Mouse (Mus musculus): Measurements from ENCODE around the gene Cmtm4. TPM values are rescaled to one million over a fixed set of nuclear protein-coding genes. Genes with fewer than 3 reads are reported as not detected.

Gene Cmtm4
- polyA plus RNA-seq, 1 experiment from 2014 or later: 5.6 TPM

GRCm38 (mm10) chr8:104374269-104374668 lies 21.3 kb downstream of the Cmtm4 start:
- WGBS: 64% methylated on average over 11 of the region's 11 CpGs
- peaks cover 33% of the 10 kb centered on the region for H3K4me1 ChIP-seq (ENCODE audit: control insufficient read depth, insufficient read depth, low read length)
- no peaks in the 10 kb centered on the region for H3K9me3 ChIP-seq (ENCODE audit: control insufficient read depth, low read length)
- H3K4me3 ChIP-seq (ENCODE audit: low read length): no peak overlapping the region
- no peak overlapping the region for H3K9ac ChIP-seq (ENCODE audit: low read depth, low read length)
- H3K27me3 ChIP-seq (ENCODE audit: control insufficient read depth, insufficient read depth, low read length): no peaks in the 10 kb centered on the region
- no peak overlapping the region; the same call in 1 of the 2 replicates for H3K4me2 ChIP-seq (replicated peaks; ENCODE audit: low read depth, low read length)
- ATAC-seq (ENCODE audit: low FRiP score, low TSS enrichment): no peak
- H3K36me3 ChIP-seq (ENCODE audit: control insufficient read depth, insufficient read depth, low read length): no peaks in the 10 kb centered on the region
- peak overlapping the region; percentile 90; the same call in 1 of the 2 replicates for H3K27ac ChIP-seq (ENCODE audit: low read depth, low read length)

- Histone ChIP-seq H3K4me1 (ENCODE audit: control insufficient read depth, insufficient read depth, low read length) (peaks cover 38% of the 10 kb centered on the region), H3K4me3 (ENCODE audit: low read length) (no peak overlapping the region), H3K36me3 (ENCODE audit: control insufficient read depth, insufficient read depth, low read length) (no peaks in the 10 kb centered on the region), H3K9ac (ENCODE audit: low read depth, low read length) (no peak overlapping the region), H3K4me2 (replicated peaks; ENCODE audit: low read depth, low read length) (no peak overlapping the region), H3K27ac (ENCODE audit: low read depth, low read length) (peak overlapping the region; percentile 90; the same call in 1 of the 2 replicates), H3K9me3 (ENCODE audit: control insufficient read depth, low read length) (no peaks in the 10 kb centered on the region), H3K27me3 (ENCODE audit: control insufficient read depth, insufficient read depth, low read length) (no peaks in the 10 kb centered on the region)
- ATAC-seq (ENCODE audit: low FRiP score, low TSS enrichment): no peak
- WGBS: 73% methylated on average over 11 of the region's 11 CpGs
Observed at GRCm38 (mm10) chr8:104373779-104374178, 21.8 kb downstream of the Cmtm4 start.

DNA sequence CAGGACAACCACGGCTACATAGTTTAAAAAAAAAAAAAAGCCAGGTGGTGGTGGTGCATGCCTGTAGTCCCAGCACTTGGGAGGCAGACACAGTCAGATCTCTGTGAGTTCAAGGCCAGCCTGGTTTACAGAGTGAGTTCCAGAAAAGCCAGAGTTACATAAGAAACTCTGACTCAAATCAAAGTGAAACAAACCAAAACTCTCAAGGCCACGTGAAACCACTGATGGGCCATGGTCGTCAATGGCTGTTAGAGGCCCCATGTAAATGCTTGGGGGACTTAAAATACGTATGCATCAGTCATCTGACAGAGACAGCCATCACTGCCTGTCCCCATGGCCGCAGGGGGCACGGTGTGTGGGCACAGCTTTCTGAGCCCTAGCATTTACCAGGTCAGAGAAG lies 24.5 kb downstream of the Cmtm4 start:
- H3K4me2 ChIP-seq (replicated peaks; ENCODE audit: low read depth, low read length): no peak overlapping the region
- H3K27me3 ChIP-seq (ENCODE audit: control insufficient read depth, insufficient read depth, low read length): no peaks in the 10 kb centered on the region
- H3K9ac ChIP-seq (ENCODE audit: low read depth, low read length): no peak overlapping the region
- H3K27ac ChIP-seq (ENCODE audit: low read depth, low read length): no peak overlapping the region
- 83% methylated on average over 6 of the region's 6 CpGs for WGBS
- no peaks in the 10 kb centered on the region for H3K36me3 ChIP-seq (ENCODE audit: control insufficient read depth, insufficient read depth, low read length)
- no peak overlapping the region for H3K4me3 ChIP-seq (ENCODE audit: low read length)
- ATAC-seq (ENCODE audit: low FRiP score, low TSS enrichment): no peak
- no peaks in the 10 kb centered on the region for H3K9me3 ChIP-seq (ENCODE audit: control insufficient read depth, low read length)
- peaks cover 45% of the 10 kb centered on the region for H3K4me1 ChIP-seq (ENCODE audit: control insufficient read depth, insufficient read depth, low read length)

DNA sequence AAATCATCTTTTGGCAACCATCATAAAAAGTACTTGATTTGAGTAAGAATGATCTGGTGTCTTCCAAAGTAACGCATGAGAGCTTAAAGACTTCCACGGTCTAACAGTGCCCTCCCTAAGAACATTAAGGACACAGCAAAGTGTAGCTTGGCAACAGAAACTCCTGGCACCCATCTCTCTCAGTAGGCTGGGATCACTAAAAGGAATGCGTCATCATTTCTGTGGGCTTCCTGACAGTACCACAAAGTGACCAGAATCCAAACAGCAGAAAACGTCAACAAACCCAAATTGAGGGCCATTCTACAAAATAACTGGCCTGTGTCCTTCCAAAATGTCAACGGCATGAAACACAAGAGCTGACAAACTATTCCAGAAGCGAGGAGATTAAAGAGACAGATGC lies 25.5 kb downstream of the Cmtm4 start:
- Histone ChIP-seq H3K9me3 (ENCODE audit: control insufficient read depth, low read length) (no peaks in the 10 kb centered on the region), H3K36me3 (ENCODE audit: control insufficient read depth, insufficient read depth, low read length) (no peaks in the 10 kb centered on the region), H3K27ac (ENCODE audit: low read depth, low read length) (no peak overlapping the region), H3K9ac (ENCODE audit: low read depth, low read length) (no peak overlapping the region), H3K27me3 (ENCODE audit: control insufficient read depth, insufficient read depth, low read length) (no peaks in the 10 kb centered on the region), H3K4me3 (ENCODE audit: low read length) (no peak overlapping the region), H3K4me1 (ENCODE audit: control insufficient read depth, insufficient read depth, low read length) (peaks cover 39% of the 10 kb centered on the region), H3K4me2 (replicated peaks; ENCODE audit: low read depth, low read length) (no peak overlapping the region)
- 72% methylated on average over 6 of the region's 6 CpGs for WGBS
- no peak for ATAC-seq (ENCODE audit: low FRiP score, low TSS enrichment)

- Histone ChIP-seq H3K27me3 (ENCODE audit: control insufficient read depth, insufficient read depth, low read length) (no peaks in the 10 kb centered on the region), H3K4me3 (ENCODE audit: low read length) (no peak overlapping the region), H3K27ac (ENCODE audit: low read depth, low read length) (no peak overlapping the region), H3K9me3 (ENCODE audit: control insufficient read depth, low read length) (no peaks in the 10 kb centered on the region), H3K36me3 (ENCODE audit: control insufficient read depth, insufficient read depth, low read length) (no peaks in the 10 kb centered on the region), H3K4me2 (replicated peaks; ENCODE audit: low read depth, low read length) (no peak overlapping the region), H3K4me1 (ENCODE audit: control insufficient read depth, insufficient read depth, low read length) (peaks cover 35% of the 10 kb centered on the region), H3K9ac (ENCODE audit: low read depth, low read length) (no peak overlapping the region)
- ATAC-seq (ENCODE audit: low FRiP score, low TSS enrichment): no peak
- WGBS: 80% methylated on average over 12 of the region's 12 CpGs
Observed at GRCm38 (mm10) chr8:104369591-104369990, 26.0 kb downstream of the Cmtm4 start.

DNA sequence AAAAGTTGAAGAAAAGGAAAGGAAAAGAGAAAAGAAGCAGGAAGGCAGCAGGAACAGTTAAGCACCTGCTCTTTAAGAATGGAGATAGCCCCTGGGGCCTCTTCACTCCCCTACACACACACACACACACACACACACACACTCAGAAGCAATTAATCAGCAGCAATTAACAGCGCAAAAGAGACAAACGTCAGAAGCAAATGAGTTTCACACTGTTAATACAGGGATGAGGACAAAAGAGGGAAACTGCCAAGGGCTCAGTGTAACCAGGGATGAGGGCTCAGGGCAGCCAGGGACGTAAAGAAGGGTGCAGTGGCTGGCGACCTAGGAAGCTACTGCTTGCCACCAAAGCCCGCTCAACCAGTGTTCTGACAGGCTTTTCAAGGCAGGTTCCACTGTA lies 28.2 kb downstream of the Cmtm4 start:
- no peaks in the 10 kb centered on the region for H3K36me3 ChIP-seq (ENCODE audit: control insufficient read depth, insufficient read depth, low read length)
- no peaks in the 10 kb centered on the region for H3K9me3 ChIP-seq (ENCODE audit: control insufficient read depth, low read length)
- H3K9ac ChIP-seq (ENCODE audit: low read depth, low read length): no peak overlapping the region
- peaks cover 28% of the 10 kb centered on the region for H3K4me1 ChIP-seq (ENCODE audit: control insufficient read depth, insufficient read depth, low read length)
- no peak for ATAC-seq (ENCODE audit: low FRiP score, low TSS enrichment)
- 37% methylated on average over 5 of the region's 5 CpGs for WGBS
- H3K27ac ChIP-seq (ENCODE audit: low read depth, low read length): no peak overlapping the region
- no peaks in the 10 kb centered on the region for H3K27me3 ChIP-seq (ENCODE audit: control insufficient read depth, insufficient read depth, low read length)
- no peak overlapping the region for H3K4me2 ChIP-seq (replicated peaks; ENCODE audit: low read depth, low read length)
- no peak overlapping the region for H3K4me3 ChIP-seq (ENCODE audit: low read length)

DNA sequence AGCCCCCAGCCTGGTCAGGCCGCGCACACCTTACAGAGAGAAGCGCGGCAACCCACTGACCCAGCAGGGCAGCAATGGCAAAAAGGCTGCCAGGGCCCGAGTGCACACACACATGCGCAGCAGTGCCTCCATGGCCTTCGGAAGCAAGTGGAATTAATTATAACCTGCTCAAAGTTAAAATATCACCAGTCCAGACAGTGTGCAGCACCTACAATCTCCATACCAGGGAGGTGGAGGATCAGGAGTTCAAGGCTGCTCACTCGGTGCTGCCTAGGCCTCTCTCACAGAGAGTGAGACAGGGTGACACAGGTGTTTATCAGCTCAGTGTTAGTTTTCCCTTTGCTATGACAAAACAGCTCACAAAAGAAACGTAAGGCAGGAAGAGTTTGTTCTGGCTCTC lies 29.9 kb downstream of the Cmtm4 start:
- no peak overlapping the region for H3K4me3 ChIP-seq (ENCODE audit: low read length)
- H3K9ac ChIP-seq (ENCODE audit: low read depth, low read length): no peak overlapping the region
- H3K36me3 ChIP-seq (ENCODE audit: control insufficient read depth, insufficient read depth, low read length): no peaks in the 10 kb centered on the region
- no peaks in the 10 kb centered on the region for H3K27me3 ChIP-seq (ENCODE audit: control insufficient read depth, insufficient read depth, low read length)
- 85% methylated on average over 9 of the region's 9 CpGs for WGBS
- no peaks in the 10 kb centered on the region for H3K9me3 ChIP-seq (ENCODE audit: control insufficient read depth, low read length)
- peaks cover 29% of the 10 kb centered on the region for H3K4me1 ChIP-seq (ENCODE audit: control insufficient read depth, insufficient read depth, low read length)
- ATAC-seq (ENCODE audit: low FRiP score, low TSS enrichment): no peak
- H3K27ac ChIP-seq (ENCODE audit: low read depth, low read length): no peak overlapping the region
- no peak overlapping the region for H3K4me2 ChIP-seq (replicated peaks; ENCODE audit: low read depth, low read length)

- Histone ChIP-seq H3K9me3 (ENCODE audit: control insufficient read depth, low read length) (no peaks in the 10 kb centered on the region), H3K27ac (ENCODE audit: low read depth, low read length) (no peak overlapping the region), H3K36me3 (ENCODE audit: control insufficient read depth, insufficient read depth, low read length) (peaks cover 12% of the 10 kb centered on the region; the same call in 1 of the 2 replicates), H3K4me2 (replicated peaks; ENCODE audit: low read depth, low read length) (no peak overlapping the region), H3K9ac (ENCODE audit: low read depth, low read length) (no peak overlapping the region), H3K4me3 (ENCODE audit: low read length) (no peak overlapping the region), H3K27me3 (ENCODE audit: control insufficient read depth, insufficient read depth, low read length) (no peaks in the 10 kb centered on the region), H3K4me1 (ENCODE audit: control insufficient read depth, insufficient read depth, low read length) (peaks cover 4% of the 10 kb centered on the region; the same call in 1 of the 2 replicates)
- ATAC-seq (ENCODE audit: low FRiP score, low TSS enrichment): no peak
- WGBS: 73% methylated on average over 15 of the region's 15 CpGs
Observed at GRCm38 (mm10) chr8:104359778-104360456, 35.7 kb downstream of the Cmtm4 start.

DNA sequence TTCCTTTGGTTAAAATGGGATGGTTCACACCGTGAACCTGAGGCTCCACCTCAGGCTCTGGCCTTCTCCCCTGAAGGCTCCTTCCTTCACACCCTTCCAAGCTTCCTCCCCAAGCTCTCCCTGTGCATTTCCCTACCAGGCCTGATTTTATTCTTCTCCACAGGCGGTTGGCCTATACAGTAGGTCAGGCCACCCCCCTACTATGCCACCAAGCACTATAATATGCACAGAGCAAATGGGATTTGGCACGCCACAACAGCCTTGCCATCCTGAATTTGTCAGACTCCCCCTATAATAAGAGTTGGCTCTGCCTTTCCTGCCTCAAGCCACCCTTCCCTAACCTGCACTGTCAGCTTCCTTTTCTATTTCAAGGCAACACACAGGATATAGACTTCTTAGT lies 37.0 kb downstream of the Cmtm4 start:
- Histone ChIP-seq H3K4me3 (ENCODE audit: low read length) (no peak overlapping the region), H3K9ac (ENCODE audit: low read depth, low read length) (no peak overlapping the region), H3K9me3 (ENCODE audit: control insufficient read depth, low read length) (no peaks in the 10 kb centered on the region), H3K4me1 (ENCODE audit: control insufficient read depth, insufficient read depth, low read length) (0 out of 2 replicates have a peak, but pooled peaks cover 4% of the 10 kb centered on the region), H3K27me3 (ENCODE audit: control insufficient read depth, insufficient read depth, low read length) (no peaks in the 10 kb centered on the region), H3K36me3 (ENCODE audit: control insufficient read depth, insufficient read depth, low read length) (peaks cover 20% of the 10 kb centered on the region; the same call in 1 of the 2 replicates), H3K4me2 (replicated peaks; ENCODE audit: low read depth, low read length) (no peak overlapping the region), H3K27ac (ENCODE audit: low read depth, low read length) (no peak overlapping the region)
- no peak for ATAC-seq (ENCODE audit: low FRiP score, low TSS enrichment)
- WGBS: 89% methylated on average over 3 of the region's 3 CpGs
